Mouse (Mus musculus) midbrain, embryonic 10.5 days (tissue): Measurements from ENCODE around the gene Ift57. TPM values are rescaled to one million over a fixed set of nuclear protein-coding genes. Genes with fewer than 3 reads are reported as not detected.

Experiments
- DNase-seq: peaks from one replicate; pipeline ENCODE4 v3.0.0-alpha.2; 2017; ENCODE audit warnings: low spot score
- H3K27ac ChIP-seq: fragments of 300-500 bp; sonication (generic); replicated peaks from 2 replicates; pipeline ENCODE4 v1.5.1; 2016; ENCODE audit warnings: mild to moderate bottlenecking
- H3K27me3 ChIP-seq: fragments of 300-500 bp; sonication (generic); 2 replicates; pipeline ENCODE4 v1.6.1; 2016; ENCODE audit warnings: low read depth, mild to moderate bottlenecking; ENCODE audit not compliant: poor library complexity, severe bottlenecking
- H3K36me3 ChIP-seq: fragments of 300-500 bp; sonication (generic); 2 replicates; pipeline ENCODE4 v1.6.1; 2016; ENCODE audit warnings: mild to moderate bottlenecking, moderate library complexity
- H3K4me1 ChIP-seq: fragments of 300-500 bp; sonication (generic); 2 replicates; pipeline ENCODE4 v1.6.1; 2016
- H3K4me3 ChIP-seq: fragments of 300-500 bp; sonication (generic); 2 replicates; pipeline ENCODE4 v1.5.1; 2016; ENCODE audit warnings: mild to moderate bottlenecking, moderate library complexity
- H3K9me3 ChIP-seq: fragments of 300-500 bp; sonication (generic); replicated peaks from 2 replicates; pipeline ENCODE4 v1.6.1; 2016; ENCODE audit warnings: mild to moderate bottlenecking
- WGBS: fragments of 180-500 bp; shearing (Covaris S2); methylation state at CpG from one replicate; pipeline ENCODE4 v1.1.7; 2016; 5-methylcytosine and 5-hydroxymethylcytosine counted together
- polyA plus RNA-seq: library from polyadenylated mRNA; unstranded; fragments of >200 nt; fragmentation: Nextera tagmentation; extraction: Ambion mirVana; gene quantifications from 2 replicates; pipeline ENCODE4 v1.2.1, GENCODE M21; 2016

Gene Ift57
- polyA plus RNA-seq, 1 experiment from 2014 or later, result 22.8 TPM

GRCm38 (mm10) chr16:49761981-49762380, 62.9 kb downstream of the Ift57 start:
- WGBS, result 91% methylated on average over 5 of the region's 5 CpGs
- DNase-seq, result no peak

GRCm38 (mm10) chr16:49766326-49766725, 67.3 kb downstream of the Ift57 start:
- Histone ChIP-seq H3K9me3 (no peaks in the 10 kb centered on the region), H3K27me3 (no peaks in the 10 kb centered on the region), H3K4me1 (peaks cover 6% of the 10 kb centered on the region), H3K27ac (no peak overlapping the region), H3K36me3 (0 out of 2 replicates have a peak, but pooled peaks cover 5% of the 10 kb centered on the region), H3K4me3 (no peak overlapping the region)
- whole genome bisulfite sequencing, result 70% methylated on average over 3 of the region's 3 CpGs
- DNase-seq, result no peak

More at GRCm38 (mm10) chr16:49761981-49762380, 62.9 kb downstream of the Ift57 start:
- no peak overlapping the region for H3K27ac ChIP-seq
- H3K36me3 ChIP-seq, result 0 out of 2 replicates have a peak, but pooled peaks cover 5% of the 10 kb centered on the region
- H3K27me3 ChIP-seq, result no peaks in the 10 kb centered on the region
- H3K4me1 ChIP-seq, result no peaks in the 10 kb centered on the region
- no peaks in the 10 kb centered on the region for H3K9me3 ChIP-seq
- H3K4me3 ChIP-seq, result no peak overlapping the region

GRCm38 (mm10) chr16:49768491-49769031, 69.5 kb downstream of the Ift57 start:
- Histone ChIP-seq H3K36me3 (0 out of 2 replicates have a peak, but pooled peaks cover 5% of the 10 kb centered on the region), H3K27me3 (no peaks in the 10 kb centered on the region), H3K9me3 (no peaks in the 10 kb centered on the region), H3K4me3 (no peak overlapping the region), H3K4me1 (peaks cover 6% of the 10 kb centered on the region), H3K27ac (no peak overlapping the region)
- DNase-seq, result no peak
- WGBS, result 81% methylated on average over 4 of the region's 4 CpGs

- Histone ChIP-seq H3K27me3 (no peaks in the 10 kb centered on the region), H3K4me1 (peaks cover 6% of the 10 kb centered on the region), H3K9me3 (no peaks in the 10 kb centered on the region), H3K4me3 (no peak overlapping the region), H3K27ac (no peak overlapping the region), H3K36me3 (no peaks in the 10 kb centered on the region)
- WGBS, result 84% methylated on average over 2 of the region's 2 CpGs
- no peak for DNase-seq
These were observed 70.8 kb downstream of the Ift57 start for GRCm38 (mm10) chr16:49769831-49770261.

GRCm38 (mm10) chr16:49770320-49771189, 71.5 kb downstream of the Ift57 start:
- Histone ChIP-seq H3K4me1 (peaks cover 6% of the 10 kb centered on the region), H3K36me3 (no peaks in the 10 kb centered on the region), H3K4me3 (no peak overlapping the region), H3K27ac (no peak overlapping the region), H3K27me3 (no peaks in the 10 kb centered on the region), H3K9me3 (no peaks in the 10 kb centered on the region)
- WGBS, result 91% methylated on average over 12 of the region's 12 CpGs
- DNase-seq, result no peak

- WGBS, result 93% methylated on average over 7 of the region's 7 CpGs
- H3K27me3 ChIP-seq, result no peaks in the 10 kb centered on the region
- H3K4me1 ChIP-seq, result peaks cover 6% of the 10 kb centered on the region
- no peak overlapping the region for H3K27ac ChIP-seq
- no peak overlapping the region for H3K4me3 ChIP-seq
- no peaks in the 10 kb centered on the region for H3K36me3 ChIP-seq
- H3K9me3 ChIP-seq, result no peaks in the 10 kb centered on the region
- DNase-seq, result no peak
These were observed 72.8 kb downstream of the Ift57 start for GRCm38 (mm10) chr16:49771609-49772396.

DNA sequence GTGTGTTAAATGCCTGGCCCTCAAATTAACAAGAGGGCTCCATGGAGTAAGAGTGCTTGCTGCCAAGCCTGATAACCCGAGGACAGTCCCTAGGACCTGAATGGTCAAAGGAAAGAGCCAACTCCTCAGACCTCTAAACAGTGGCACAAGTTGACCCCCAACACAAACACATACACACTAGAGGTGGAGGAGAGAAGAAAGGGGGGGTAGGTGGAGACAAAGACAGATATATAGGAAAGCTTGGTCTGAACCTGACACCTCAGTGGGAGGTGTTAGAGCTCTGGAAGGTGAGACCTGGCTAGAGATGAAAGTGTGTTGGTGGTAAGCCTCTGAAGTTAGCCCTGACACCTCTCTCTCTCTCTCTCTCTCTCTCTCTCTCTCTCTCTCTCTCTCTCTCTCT, 73.5 kb downstream of the Ift57 start:
- Histone ChIP-seq H3K4me3 (no peak overlapping the region), H3K27me3 (no peaks in the 10 kb centered on the region), H3K27ac (no peak overlapping the region), H3K36me3 (no peaks in the 10 kb centered on the region), H3K9me3 (no peaks in the 10 kb centered on the region), H3K4me1 (peaks cover 6% of the 10 kb centered on the region)
- WGBS, result 58% methylated on average over 1 of the region's 1 CpGs
- DNase-seq, result no peak

- H3K36me3 ChIP-seq, result no peaks in the 10 kb centered on the region
- peaks cover 6% of the 10 kb centered on the region for H3K4me1 ChIP-seq
- WGBS, result 92% methylated on average over 1 of the region's 1 CpGs
- H3K9me3 ChIP-seq, result no peaks in the 10 kb centered on the region
- no peaks in the 10 kb centered on the region for H3K27me3 ChIP-seq
- no peak overlapping the region for H3K27ac ChIP-seq
- H3K4me3 ChIP-seq, result no peak overlapping the region
- DNase-seq, result no peak
These were observed 74.0 kb downstream of the Ift57 start for GRCm38 (mm10) chr16:49773068-49773467.

GRCm38 (mm10) chr16:49774059-49775001, 75.3 kb downstream of the Ift57 start:
- no peak for DNase-seq
- Histone ChIP-seq H3K27me3 (no peaks in the 10 kb centered on the region), H3K4me3 (no peak overlapping the region), H3K9me3 (no peaks in the 10 kb centered on the region), H3K36me3 (no peaks in the 10 kb centered on the region), H3K4me1 (no peaks in the 10 kb centered on the region), H3K27ac (no peak overlapping the region)
- 88% methylated on average over 18 of the region's 18 CpGs for WGBS

DNA sequence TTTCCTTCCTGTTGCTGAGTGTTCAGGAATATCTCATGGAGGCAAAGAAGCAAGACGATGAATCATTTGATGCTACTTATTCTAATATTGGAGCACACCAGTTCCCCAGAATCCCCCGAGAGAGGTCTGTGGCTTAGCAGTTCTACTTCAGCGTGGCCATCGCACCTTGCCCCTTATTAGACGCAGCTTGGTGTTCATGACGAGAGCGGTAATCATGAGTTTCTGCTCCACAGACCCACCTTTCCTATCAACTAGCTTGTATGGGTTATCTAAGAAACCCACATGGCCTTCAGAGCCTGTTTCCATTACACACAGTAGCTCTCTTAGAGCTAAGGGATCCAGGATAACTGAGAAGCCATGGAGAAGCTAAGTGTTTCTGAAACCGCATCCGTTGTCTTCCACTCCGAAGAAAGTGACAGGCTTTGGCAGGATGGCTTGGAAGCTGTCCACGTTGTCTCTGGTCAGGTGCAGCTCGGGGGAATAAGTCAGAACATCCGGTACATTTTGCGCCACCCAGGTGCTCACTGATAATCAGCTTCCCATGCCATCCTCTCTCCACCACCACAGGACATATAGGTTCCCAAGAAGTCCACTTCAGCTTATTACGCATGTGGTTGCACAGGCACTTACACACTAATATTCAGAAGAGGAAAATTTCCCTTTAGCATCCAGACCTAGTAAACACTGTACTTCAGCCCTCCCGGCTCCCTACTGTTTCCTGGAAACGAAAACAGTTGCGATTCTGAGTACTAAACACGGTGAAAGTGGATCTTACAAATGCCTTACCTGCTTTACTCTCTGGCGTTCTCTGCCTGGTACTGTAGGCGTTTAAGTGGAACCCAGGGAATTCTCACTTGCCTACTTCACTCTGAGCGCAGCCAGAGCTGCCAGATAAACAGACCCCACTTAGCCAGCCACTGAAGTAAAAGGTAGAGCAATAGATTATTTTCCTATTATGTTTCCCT, 76.3 kb downstream of the Ift57 start:
- Histone ChIP-seq H3K4me3 (no peak overlapping the region), H3K27ac (no peak overlapping the region), H3K27me3 (no peaks in the 10 kb centered on the region), H3K4me1 (no peaks in the 10 kb centered on the region), H3K9me3 (no peaks in the 10 kb centered on the region), H3K36me3 (no peaks in the 10 kb centered on the region)
- 90% methylated on average over 22 of the region's 22 CpGs for WGBS
- no peak for DNase-seq

DNA sequence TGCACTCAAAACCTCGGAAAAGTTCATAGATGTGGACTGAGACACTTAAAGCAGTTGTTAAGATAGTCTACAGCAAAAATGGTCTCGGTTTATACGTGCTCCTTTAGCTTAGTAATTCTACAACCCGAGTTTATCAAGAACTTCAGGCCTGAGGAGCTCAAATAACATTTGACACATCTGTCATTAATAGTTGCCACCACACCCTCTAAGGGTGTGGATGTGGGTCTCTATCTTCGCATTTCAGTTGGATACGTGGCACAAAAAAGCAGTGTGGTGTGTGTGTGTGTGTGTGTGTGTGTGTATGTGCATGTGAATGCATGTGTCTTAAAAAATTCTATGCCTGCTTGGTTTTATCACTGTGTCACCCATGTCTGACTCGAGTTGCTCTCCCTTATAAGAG, 77.9 kb downstream of the Ift57 start:
- no peak overlapping the region for H3K4me3 ChIP-seq
- H3K27me3 ChIP-seq, result no peaks in the 10 kb centered on the region
- WGBS, result 88% methylated on average over 7 of the region's 7 CpGs
- no peak for DNase-seq
- H3K4me1 ChIP-seq, result no peaks in the 10 kb centered on the region
- no peak overlapping the region for H3K27ac ChIP-seq
- H3K36me3 ChIP-seq, result no peaks in the 10 kb centered on the region
- H3K9me3 ChIP-seq, result no peaks in the 10 kb centered on the region
